8 mouse cellular contexts compared by ENCODE assay signal in the genomic region with DNA sequence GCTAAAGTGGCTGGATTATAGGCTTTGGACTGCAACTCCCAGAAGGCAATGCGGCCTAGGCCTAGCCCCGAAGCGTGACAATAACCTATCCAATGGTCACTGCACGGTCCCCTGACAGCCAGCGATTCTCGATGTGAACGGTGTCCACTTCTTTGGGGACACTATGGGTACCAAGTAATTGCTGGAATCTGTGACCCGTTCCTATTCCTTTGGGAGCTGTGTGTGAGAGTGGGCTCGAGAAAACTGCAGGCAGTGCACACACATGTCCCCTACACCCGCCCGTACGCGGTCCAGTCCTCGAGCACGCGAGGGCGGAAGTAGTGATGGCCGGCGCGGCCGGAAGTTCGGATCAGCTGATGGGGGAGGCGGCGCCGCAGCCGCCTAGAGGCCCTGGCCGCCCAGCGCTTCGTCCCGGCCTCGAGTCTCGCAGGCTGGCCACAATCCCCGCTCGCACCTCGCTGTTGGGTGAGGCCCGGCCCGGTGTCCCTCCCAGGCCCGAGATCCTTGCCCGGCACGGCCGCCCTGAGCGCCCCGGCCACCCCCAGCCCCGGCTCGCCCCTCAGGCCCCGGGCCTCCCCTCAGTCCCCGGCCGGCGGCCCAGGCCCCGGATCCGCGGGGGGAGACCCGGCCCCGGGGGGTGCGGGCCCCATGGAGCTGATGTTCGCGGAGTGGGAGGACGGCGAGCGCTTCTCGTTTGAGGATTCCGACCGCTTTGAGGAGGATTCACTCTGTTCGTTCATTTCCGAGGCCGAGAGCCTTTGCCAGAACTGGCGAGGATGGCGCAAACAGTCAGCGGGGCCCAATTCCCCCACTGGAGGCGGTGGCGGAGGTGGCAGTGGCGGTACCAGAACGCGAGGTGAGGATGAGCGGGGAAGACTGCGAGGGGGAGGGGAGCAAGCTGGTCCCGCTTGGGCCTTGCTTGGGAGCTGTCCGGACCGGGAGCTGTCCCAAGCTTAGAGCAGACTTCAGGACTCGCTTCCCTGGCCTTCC. TPM values are rescaled to one million over a fixed set of nuclear protein-coding genes. Genes with fewer than 3 reads are reported as not detected.
DNase-seq lines count a peak whose midpoint lies in the region; ATAC-seq lines count a peak whose summit lies in the region.

A gene (plus strand): TSS at position 352 of the 990 bp plus-strand sequence.

- peaks cover 39% of the 10 kb centered on the region for H3K36me3 ChIP-seq in hindbrain, embryonic 13.5 days

- ATAC-seq in hindbrain, embryonic 13.5 days (ENCODE audit: low FRiP score): peak; percentile 95

- H3K4me2 ChIP-seq in hindbrain, embryonic 13.5 days: peak within 1 kb of the TSS; percentile 88

- H3K9ac ChIP-seq in hindbrain, embryonic 13.5 days: peak within 1 kb of the TSS; percentile 95

- peak within 1 kb of the TSS; percentile 93 for H3K4me3 ChIP-seq in hindbrain, embryonic 13.5 days

- H3K27ac ChIP-seq in hindbrain, embryonic 13.5 days: peak within 1 kb of the TSS; percentile 94

- H3K9me3 ChIP-seq in hindbrain, embryonic 13.5 days: no peaks in the 10 kb centered on the region

- WGBS in hindbrain, embryonic 13.5 days: under 1% methylated on average over 78 of the region's 80 CpGs

- peaks cover 36% of the 10 kb centered on the region for H3K4me1 ChIP-seq in hindbrain, embryonic 13.5 days (replicated peaks)

- no peaks in the 10 kb centered on the region for H3K27me3 ChIP-seq in hindbrain, embryonic 13.5 days

- DNase-seq in Muller cell, postnatal 12 days (ENCODE audit: inconsistent ontology term): peak; percentile 91
- peak; percentile 93 for DNase-seq in cerebellum, postnatal 10 days
- peak; percentile 84 to 87 for DNase-seq in frontal cortex, postnatal 14 days (ENCODE audit: low spot score in 2 of 2)
- peak; percentile 73 to 87 for DNase-seq in layer of hippocampus, postnatal 25 days (ENCODE audit: extremely low spot score in 1 of 2, low spot score in 1 of 2)
- DNase-seq in lung, postnatal 25 days (ENCODE audit: low spot score): peak; percentile 90
- DNase-seq in retina, embryonic 14.5 days (ENCODE audit: low spot score): peak; percentile 93
- DNase-seq in thymus, postnatal 4 days: peak; percentile 77

RNA-seq across cellular contexts. Expression of the gene that starts here (rescaled TPM):
- polyA plus RNA-seq in hindbrain, embryonic 13.5 days (2015; fragmentation: Nextera tagmentation; extraction: Ambion mirVana): 45.3 and 46.2 TPM in 2 replicates
- 100 to 1,000 TPM; 151 to 180 TPM for total RNA-seq in layer of hippocampus, postnatal 25 days (2021)

Comparison
In these comparisons a context has a peak if more than half of its experiments do, and no peak if none do; other contexts are left out.
1. Peak in every context shown above with its lines: DNase-seq, ATAC-seq, H3K4me3 ChIP-seq and H3K27ac ChIP-seq.